Mouse (Mus musculus): ENCODE data around the gene Fignl1.

Gene Fignl1

DNA sequence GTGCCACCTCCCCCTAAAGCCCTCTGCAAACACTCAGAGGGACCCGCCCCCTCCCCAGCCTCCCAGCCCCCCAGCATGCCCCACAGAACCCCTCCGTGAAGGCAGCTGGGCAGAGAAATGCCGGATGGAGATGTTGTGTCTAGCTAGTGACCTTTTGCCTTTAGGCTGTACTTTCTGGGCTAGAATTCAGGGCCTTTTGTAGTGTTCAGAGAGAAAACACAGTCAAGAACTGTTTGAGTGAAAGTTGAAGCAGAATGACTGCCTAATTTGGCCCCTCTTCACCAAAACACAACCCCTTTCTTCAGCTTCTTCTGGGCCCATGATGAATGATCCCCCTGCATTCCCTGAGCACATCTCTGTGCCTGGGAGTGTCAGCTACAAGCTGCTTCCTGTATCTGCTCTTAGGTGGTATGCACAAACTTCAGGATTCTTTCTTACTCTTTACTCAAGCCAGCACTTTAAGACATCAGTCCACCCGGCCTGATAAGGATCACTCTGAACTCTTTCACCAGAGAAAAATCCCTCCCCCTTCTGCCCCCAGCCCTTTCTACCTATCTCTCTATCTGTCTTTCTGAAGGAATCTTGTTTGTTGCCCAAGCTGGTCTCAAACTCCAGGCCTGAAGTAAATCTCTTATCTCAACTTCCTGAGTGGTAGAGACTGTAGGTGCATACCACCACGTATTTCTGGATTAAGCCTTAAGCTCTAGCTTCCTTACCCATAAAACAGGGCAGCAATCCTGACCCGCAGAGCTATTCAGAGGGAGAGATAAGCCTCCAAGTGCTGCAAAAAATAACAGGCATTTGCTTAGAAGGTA, 23.4 kb upstream of the Fignl1 start:
- DNase-seq (ENCODE audit: low spot score): no peak

DNA sequence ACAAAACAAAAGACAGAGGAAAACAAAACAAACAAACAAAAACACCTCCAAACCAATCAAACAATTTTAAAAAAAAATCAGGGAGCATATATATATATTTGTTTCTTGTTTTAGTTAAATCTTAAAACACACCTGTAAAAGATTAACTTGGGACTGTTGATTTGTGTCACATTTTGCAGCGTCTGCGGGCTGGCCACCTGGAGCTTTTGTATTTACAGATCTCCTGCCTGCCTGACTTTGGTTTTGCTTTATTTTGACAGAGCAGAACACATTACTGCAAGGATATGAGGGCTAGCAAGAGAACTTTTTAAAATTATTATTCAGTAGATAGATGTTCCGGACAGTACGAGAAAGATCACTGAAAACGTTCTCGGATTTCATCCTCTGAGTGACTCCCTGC, 22.8 kb upstream of the Fignl1 start:
- DNase-seq (ENCODE audit: low spot score): no peak

DNA sequence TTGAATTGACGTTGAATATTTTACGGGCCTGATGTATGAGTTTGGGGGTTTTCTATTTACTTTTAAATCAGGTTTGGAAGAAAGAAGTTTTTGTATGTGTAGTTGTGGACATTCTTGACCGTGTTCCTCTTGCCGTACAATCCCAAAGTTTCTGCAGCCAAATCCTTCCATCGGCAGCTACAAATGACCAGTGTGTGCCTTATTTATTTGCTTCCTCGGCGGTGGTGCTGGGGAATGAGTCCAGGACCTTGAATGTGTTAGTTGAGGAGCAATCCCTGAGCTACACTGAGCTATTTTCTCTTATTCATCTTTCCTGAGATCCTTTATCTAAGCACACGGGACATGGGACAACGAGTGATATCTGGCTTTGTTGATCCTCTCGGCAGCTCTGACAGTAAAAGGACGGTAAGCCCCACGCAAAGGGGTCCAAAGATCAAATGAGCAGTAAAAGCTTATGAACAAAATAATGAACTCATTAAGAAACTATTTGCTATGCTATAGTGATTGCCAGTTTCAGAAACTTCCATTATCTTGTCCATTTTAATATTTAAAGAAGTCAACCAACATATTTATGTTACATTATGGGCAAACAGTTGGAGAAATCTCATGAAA, 22.2 kb upstream of the Fignl1 start:
- DNase-seq (ENCODE audit: low spot score): no peak

DNA sequence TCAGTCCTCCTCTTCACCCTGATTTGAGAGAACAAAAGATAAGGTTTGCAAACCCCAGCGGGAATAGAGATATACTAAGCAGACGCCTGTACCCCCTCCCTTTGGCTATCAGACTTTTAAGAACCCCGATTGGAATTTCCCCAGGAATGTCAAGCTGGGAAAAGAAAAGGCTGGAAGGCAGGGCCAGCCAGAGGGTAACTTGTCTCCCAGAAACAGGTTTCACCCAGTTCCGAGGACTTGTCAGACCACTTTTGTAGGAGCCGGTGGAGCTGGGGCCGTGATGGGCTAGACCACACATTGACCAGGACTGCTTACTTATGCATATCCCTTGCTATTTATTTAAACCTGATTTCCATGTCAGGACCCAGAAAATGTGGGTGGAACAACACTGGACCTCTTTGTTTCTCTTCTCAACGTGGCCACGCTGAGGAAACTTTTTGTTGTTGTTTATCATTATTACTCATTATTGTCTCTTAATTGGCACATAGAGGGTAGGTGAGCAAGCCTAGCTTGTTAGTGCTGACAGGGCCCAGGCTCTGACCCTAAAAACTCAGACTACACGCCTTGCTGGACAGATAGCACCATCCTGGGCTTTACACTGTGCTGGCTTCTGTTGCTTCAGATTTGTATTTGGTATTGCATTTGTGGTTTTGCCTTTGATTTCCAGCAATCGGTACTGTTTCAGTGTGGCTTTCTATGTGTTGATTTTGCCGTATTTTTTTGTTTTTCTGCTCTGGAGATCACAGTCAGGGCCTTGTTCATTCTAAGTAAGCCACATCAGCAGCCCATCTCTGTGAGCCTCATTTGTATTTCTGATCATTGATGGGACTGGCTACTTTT, 20.6 kb upstream of the Fignl1 start:
- no peak for DNase-seq (ENCODE audit: low spot score)

DNA sequence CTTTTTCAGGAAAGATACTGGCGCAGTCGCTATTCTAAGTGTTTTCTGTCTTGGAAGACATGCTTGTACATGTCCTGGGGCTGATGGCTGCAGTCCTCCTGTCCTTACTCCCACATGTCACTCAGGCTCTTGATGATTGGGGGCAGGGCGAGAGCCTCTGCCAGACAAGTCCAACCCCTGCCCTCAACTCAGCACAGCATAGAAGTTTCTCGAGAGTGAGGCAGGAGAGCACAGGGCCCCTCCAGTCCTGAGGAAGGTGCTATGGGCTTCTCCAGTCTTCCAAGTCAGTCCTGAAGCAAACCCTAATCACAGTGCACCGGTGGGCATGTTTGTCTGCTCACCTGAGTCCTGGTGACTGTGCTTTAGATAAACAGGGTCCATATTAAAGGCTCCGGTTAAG, 20.0 kb upstream of the Fignl1 start:
- no peak for DNase-seq (ENCODE audit: low spot score)

DNA sequence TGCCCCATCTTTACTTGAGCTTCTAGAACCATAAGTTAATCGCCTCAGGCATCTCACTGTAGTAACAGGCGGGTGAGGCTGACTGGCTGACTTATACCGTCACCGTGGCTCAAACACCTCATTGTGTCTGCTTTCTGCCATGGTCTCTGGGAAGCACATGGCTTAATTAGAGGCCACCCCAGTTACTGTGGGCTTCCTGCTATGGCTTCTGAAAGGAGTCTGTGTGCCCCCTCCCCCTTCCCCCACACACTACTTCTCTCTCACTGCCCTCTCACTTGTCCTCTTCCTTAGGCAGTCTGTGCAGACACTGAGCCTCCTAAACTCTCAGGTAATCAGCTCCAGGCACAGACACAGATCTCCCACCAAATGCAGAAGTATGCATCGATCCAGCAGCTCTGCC, 19.5 kb upstream of the Fignl1 start:
- DNase-seq (ENCODE audit: low spot score): no peak

DNA sequence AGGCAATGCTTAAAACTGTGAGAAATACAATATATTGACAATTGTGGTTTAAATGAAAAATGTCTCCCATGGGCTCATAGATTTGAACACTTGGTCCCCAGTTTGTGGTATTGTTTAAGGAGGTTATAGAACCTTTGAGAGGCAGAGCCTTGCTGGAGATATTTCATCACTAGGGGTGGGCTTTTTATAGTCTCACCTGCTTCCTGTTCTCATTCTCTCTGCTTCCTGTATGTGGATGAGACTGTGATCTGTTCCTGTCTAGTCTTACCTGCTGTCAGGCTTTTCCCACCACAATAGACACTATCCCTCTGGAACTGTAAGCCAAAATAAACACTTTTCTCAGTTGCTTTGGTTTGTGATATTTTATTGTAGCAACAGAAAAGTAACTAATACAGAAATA, 17.7 kb upstream of the Fignl1 start:
- DNase-seq (ENCODE audit: low spot score): no peak

DNA sequence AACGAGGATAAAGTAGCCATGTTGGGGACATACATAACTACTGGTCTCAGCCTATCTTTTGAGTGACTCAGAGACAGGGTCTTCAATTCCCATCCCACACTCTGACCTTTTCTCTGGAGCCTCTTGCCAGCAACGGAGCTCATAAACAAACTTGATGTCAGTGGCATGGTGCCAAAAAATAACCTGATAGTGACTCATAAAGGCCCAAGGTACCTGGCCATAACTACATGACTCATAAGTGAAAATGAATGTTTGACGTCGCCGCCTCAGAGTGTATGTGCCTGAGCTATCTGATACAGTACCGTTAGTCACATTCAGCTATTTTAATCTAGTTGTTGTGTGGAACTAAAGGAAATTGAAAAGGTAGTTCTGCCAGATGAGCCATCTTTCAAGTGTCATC, 16.9 kb upstream of the Fignl1 start:
- no peak for DNase-seq (ENCODE audit: low spot score)

DNA sequence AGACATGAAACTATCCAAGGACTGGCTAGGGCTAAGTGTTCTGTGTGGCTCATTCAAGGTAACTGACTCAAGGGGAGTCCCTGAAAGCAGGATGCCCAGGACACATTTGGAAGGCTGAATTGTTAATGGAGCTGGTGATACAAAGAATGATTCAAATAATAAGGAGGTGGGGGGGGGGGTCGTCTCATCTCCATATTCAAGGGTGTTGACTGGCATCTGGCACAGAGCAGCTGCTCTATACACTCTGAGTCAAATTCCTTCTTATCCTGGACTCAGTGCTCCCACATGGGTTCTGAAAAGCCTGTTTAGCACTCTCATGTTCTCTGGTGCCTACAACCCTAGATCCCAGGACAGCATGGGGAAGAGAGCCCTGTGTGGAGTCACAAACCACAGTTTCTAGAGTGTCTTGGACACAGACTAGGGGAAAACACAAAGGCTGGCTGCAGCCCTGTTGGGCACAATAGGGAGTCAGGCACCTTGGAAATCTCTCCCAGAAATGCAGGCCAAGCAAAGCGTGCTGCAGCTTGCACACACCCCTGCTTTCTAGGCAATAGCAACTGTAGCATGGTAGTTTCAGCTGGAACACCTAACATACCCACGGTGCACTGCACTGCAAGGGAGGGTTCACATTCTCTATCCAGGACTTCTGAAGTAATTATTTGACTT, 16.3 kb upstream of the Fignl1 start:
- DNase-seq (ENCODE audit: low spot score): no peak

DNA sequence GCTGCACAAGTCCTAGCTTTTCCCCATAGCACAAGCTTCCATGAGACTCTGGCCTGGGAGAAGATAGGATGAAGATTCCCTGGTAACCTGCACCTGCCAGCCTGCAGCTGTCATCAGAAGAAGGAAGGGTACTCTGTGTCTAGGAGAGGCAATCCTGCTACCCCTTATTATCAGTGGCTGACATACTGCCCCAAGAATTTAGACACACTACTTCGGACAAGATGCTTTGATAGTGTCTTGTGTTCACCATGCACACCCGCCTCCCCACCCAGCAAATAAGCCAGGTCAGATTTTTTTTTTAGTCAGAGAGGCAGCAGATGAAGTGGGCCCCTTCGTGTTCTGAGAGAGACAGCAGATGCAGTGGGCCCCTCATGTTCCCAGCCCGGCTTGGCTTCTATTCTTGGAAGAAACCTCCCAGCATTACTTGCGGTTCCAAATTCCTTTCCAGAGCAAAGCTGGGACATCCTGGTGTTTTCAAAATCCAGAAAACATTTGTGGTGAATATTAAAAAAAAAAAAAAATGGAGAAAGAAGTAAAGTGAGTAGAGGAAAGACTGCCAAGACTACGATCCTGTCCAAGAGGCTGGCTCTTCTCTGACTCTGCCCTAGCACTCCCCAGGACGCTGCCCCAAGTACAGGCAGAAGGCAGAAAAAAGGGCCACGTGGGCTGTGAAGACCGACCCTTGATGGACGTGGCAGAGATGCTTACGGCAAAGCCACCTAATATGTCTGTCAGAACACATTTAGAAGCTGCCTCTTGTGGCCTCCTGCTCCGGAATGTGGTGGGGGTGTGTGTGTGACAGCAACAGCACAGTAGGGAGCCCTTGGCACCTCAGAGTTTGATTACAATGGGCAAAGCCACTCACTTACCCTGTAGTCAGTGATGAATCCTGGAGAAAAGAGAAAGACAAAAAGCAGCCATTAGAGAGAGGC, 15.5 kb upstream of the Fignl1 start:
- no peak for DNase-seq (ENCODE audit: low spot score)

DNA sequence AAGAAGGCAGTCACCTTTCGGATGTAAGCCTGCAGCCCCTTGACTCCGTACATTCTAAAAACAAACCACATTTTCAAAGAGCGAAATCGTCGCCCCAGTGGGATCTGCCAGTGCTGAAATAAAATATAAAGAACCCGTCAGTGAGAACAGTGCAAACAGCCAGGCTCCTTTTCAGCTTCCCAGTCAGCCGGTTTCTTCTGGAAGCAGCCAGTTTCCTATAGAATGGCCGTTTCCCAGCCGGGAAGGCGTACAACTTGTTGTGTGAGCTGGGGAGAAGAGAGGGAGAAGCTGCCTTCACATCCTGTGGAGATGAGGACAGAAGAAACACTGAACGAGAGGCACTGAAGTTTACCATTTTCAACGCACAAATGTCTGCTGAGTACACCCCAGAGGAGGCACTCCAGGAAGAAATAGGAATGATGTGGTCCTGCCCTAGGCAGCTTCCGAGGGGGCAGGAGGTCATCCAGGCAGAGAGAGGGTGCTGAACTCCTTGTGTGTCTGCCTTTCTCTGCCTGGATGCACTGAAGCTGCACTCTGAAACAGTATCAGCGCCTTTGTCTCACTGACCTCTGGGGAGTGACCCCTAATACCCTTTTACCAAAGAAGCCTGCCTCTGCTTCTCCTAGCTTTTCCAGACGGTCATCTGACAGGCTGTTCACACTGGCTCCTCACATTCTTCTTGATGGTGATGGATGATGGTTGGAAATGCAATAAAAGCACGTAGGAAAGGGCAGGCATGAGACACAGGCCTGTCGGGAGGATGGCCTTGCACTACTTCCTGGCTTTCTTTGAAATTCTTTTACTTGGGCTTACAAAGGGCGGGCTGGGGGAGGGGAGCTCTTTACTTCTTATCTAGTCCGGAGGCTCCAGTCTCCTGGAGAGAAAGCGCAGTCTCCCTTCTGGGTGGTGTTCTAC, 13.7 kb upstream of the Fignl1 start:
- no peak for DNase-seq (ENCODE audit: low spot score)

DNA sequence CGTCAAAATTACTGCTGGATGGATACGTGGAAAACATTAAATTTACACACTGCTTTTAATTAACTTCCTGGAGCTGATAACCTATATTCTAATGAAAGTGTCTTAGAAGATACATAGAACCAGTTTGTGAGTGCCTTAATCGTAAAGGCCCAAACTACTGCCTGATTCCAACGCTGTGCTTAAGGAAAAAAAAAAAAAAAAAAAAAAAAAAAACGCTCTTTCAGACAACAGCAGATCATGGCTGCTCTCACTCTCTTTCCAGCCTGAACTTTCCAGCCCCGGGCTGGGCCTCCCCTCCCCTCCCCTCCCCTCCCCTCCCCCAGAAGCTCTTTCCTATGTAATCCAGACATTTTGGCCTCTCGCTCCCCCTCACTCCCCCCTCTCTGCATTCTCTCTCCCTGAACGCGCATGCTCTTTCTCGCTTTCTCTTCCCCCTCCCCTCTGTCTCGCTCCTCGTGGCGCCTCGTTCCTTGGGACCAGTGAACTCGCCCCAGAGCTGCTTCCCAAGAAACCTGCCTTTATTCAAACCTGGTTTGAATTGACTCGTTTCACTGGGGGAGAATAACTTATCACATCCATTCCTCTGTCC, 12.7 kb upstream of the Fignl1 start:
- DNase-seq (ENCODE audit: low spot score): no peak

DNA sequence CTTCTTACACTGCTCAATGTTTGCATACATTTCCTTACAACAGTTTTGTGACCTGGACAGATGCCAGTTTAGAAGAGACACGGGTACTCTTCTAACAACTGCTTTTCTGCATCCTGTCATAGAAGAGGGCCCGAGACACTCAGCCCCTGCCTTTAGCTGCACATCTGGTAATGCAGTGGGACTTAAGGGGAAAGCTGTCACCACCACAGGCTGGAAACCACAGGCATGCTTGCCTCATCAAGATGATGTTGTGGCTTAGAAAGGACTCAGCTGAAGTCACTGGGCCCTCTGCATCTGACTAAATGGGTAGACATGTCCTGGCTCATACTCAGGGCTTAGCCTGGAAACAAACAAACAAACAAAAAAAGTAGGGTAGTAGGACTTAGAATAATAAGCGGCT, 12.0 kb upstream of the Fignl1 start:
- no peak for DNase-seq (ENCODE audit: low spot score)

DNA sequence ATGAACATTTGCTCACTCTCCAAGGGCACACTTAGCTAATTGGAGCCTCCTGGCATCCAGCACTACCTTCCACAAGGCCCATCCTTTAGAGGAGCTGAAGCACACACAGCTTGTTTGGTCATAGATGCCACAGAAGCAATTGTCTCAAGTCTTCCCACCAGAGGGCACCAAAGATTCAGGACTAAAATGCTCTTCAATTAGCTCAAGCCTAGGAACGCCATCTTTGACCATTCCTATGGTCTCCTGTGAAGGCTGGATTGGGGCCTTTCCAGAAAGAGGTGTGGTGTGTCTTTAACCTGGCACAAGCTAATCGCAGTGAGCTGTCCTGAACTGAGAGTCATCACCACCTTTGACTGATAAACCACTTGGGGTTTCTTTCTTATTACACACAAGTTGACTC, 11.5 kb upstream of the Fignl1 start:
- DNase-seq (ENCODE audit: low spot score): peak; percentile 58

DNA sequence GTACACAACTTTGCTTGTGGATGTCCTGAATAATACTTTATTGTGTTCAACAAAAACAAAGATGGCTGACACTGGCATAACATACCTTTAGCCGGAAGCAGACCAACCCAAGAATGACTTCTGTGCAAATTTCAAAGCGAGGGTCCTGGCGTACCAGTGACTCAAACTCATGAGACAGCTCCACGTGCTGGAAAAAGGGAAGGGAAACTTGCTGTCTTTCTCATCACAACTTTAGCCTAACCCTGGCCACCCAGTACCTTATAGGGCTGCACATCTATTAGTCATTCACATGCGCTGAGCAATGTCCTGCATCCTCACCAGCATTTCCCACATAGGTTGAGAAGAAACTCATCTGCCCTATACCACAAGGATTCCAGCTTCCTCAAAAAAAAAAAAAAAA, 10.4 kb upstream of the Fignl1 start:
- no peak for DNase-seq (ENCODE audit: low spot score)

DNA sequence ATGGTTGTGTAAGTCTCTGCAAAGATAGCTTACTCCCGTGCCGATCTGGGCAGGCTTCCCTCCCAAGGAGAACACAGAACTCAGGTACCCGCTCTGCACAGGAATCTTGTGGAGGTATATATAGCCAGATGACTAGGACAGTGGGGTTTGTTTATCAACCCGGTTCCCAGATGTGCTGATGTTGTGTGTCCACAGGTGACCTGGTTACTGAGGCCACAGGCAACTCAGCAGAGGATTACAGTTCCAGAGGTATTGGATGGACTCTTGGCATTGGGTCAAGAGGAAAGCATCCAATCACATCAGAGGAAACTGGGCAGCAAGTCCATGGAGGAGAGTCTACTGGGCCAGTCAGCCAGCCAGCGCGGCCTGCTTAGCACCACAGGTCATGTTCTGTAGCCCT, 10.0 kb upstream of the Fignl1 start:
- DNase-seq (ENCODE audit: low spot score): no peak

DNA sequence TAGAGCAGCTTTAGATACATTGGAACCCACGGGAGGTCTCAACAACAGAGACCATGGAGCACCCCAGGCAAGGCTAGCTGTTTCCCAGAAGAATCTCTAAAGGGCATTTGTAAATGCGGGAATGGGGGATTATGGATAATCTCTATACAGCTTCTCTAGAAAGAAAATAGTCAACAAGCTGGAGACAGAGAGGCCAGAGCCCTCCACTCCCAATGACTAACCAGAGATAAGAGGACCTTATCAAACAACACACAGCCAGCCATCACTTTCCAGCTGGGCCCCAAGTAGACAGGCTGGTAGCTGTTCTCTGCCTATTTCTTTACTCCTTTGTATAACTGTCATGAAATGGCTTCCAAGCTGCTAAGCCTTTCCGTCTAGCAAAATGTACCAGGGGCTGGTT, 7.0 kb upstream of the Fignl1 start:
- no peak for DNase-seq (ENCODE audit: low spot score)

DNA sequence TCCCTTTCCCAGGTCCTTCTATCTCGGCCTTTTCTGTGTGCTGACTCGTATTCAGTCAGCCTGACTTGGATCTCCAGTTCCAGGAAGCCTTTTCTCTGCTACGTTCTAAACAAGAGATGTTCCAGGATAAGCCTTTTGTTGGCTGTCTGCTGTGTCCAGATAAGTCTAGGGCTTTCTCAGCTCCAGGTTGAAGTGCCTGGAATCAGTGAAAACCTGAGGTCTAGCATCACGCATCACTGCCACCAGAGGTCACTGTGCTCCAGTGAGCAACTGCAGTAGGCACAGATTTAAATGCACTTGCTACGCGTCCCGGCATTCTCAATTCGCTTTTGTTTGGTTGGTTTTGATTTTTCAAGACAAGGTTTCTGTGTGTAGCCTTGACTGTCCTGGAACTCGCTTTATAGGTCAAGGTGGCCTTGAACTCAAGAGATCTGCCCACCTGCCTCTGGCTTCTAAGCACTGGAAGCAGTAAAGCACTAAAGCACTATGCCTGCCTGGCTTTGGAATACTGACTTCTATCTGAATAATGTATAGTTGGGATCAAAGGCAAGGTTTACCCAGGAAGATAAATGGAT, 3.2 kb upstream of the Fignl1 start:
- DNase-seq (ENCODE audit: low spot score): no peak

DNA sequence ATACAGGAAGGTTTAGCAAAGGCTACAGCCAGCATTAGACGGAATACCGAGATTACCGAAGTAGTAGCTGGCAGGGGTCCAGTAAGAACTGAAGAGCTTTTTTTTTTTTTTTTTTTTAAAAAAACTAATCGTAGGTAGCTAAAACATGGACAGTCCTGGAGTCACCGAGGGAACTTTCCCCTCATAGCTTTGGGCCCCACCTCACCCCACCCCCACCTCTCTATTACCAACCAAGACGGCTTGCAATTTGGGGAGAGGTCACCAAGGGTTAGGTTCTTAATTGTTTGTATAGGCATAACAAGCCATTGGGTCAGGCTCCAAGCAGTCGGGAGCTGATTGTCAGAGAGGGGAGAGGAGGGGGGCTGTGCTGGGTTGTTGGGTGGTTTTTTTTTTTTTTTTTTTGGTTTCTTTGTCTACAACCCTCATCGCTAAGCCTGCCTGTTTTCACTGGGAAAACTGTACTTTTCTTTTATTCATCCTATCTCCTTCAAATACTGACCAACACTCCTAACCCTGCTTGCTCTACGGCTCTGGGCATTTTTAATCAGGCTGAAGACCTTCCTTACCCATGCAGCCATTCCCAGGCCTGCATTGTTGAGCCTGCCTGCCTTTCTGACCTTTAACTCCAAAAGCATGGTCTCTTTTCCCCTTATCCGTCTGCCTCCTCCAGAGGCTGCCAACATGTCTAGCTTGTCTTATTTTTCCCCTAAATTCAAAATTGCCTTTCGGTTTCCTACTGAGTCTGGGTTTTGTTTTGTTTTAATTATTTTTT, 828 bp upstream of the Fignl1 start:
- no peak for DNase-seq (ENCODE audit: low spot score)
